8 mouse cellular contexts compared by ENCODE assay signal in genomic region chr13:34162491-34163303, GRCm38 (mm10). TPM values are rescaled to one million over a fixed set of nuclear protein-coding genes. Genes with fewer than 3 reads are reported as not detected.
DNase-seq lines count a peak whose midpoint lies in the region; ATAC-seq lines count a peak whose summit lies in the region.

Psmg4 (plus strand) TSS chr13:34162964.

- H3K36me3 ChIP-seq in hindbrain, embryonic 15.5 days, result peaks cover 9% of the 10 kb centered on the region

- H3K9ac ChIP-seq in hindbrain, embryonic 15.5 days, result peak within 1 kb of the TSS; percentile 48

- peaks cover 19% of the 10 kb centered on the region for H3K4me1 ChIP-seq in hindbrain, embryonic 15.5 days (replicated peaks)

- H3K27ac ChIP-seq in hindbrain, embryonic 15.5 days (replicated peaks), result peak within 1 kb of the TSS; percentile 89

- WGBS in hindbrain, embryonic 15.5 days, result 3% methylated on average over 44 of the region's 44 CpGs

- H3K4me3 ChIP-seq in hindbrain, embryonic 15.5 days, result peak within 1 kb of the TSS; percentile 69

- H3K9me3 ChIP-seq in hindbrain, embryonic 15.5 days, result no peaks in the 10 kb centered on the region

- H3K4me2 ChIP-seq in hindbrain, embryonic 15.5 days, result peak within 1 kb of the TSS; percentile 82

- no peaks in the 10 kb centered on the region for H3K27me3 ChIP-seq in hindbrain, embryonic 15.5 days

- DNase-seq in WW6 (ENCODE audit: low read depth, low spot score), result peak; percentile 73
- DNase-seq in cerebellum, postnatal 4 days (ENCODE audit: low spot score in 2 of 2), result peak; percentile 85 to 92
- DNase-seq in gastrocnemius, adult 18-20 months (ENCODE audit: low spot score), result peak; percentile 93
- DNase-seq in left cerebral cortex, adult 11 months (ENCODE audit: low spot score), result peak; percentile 90
- peak; percentile 97 for DNase-seq in lung, postnatal 36 days
- DNase-seq in retina, embryonic 14.5 days (ENCODE audit: low spot score), result peak; percentile 93
- DNase-seq in thymus, postnatal 36 days, result peak; percentile 93 to 96

- ATAC-seq in hindbrain, embryonic 15.5 days (ENCODE audit: low FRiP score, low read depth), result peak; percentile 96

RNA-seq across cellular contexts. Expression of gene Psmg4, which starts in this region (rescaled TPM):
- total RNA-seq in gastrocnemius, adult 18-20 months (2021), result 10 to 100 TPM; 14.8 to 23.0 TPM
- 78.1 and 82.6 TPM in 2 replicates for polyA plus RNA-seq in hindbrain, embryonic 15.5 days (2015; fragmentation: Nextera tagmentation; extraction: Ambion mirVana)

Comparison
In these comparisons a context has a peak if more than half of its experiments do, and no peak if none do; other contexts are left out.
1. Peak in every context shown above with its lines: DNase-seq, ATAC-seq, H3K4me3 ChIP-seq and H3K27ac ChIP-seq.